Mouse (Mus musculus): ENCODE results near the gene Limk2. TPM values are rescaled to one million over a fixed set of nuclear protein-coding genes. Genes with fewer than 3 reads are reported as not detected.
A peak's percentile ranks its signal among the peaks of the same experiment; 100 is the strongest.

Gene Limk2
- 100 to 1,000 TPM in 1 of 2 experiments, 10 to 100 TPM in 1; 98.4 to 114 TPM for total RNA-seq (2021)
- long read RNA-seq, experiment 1, transcript Limk2-201 (16 exons, 3,514 nt) = minor isoform, 18 of 118 reads
- long read RNA-seq, experiment 1, transcript Limk2-203 (15 exons, 3,693 nt) = major isoform, 37 of 118 reads
- long read RNA-seq, experiment 1, partial matches to known transcripts = 21 of 118 reads
- long read RNA-seq, experiment 1, other reads (novel, unspliced or antisense) = 42 of 118 reads
- long read RNA-seq, experiment 2, transcript Limk2-203 (15 exons, 3,693 nt) = major isoform, 22 of 73 reads
- long read RNA-seq, experiment 2, transcript Limk2-201 (16 exons, 3,514 nt) = minor isoform, 13 of 73 reads
- long read RNA-seq, experiment 2, partial matches to known transcripts = 13 of 73 reads
- long read RNA-seq, experiment 2, other reads (novel, unspliced or antisense) = 25 of 73 reads

GRCm38 (mm10) chr11:3408997-3409732 lies at the start of gene Limk2:
Gene Limk2, minus strand, starts transcription at chr11:3409189.
- peak; percentile 89 to 90 for DNase-seq (ENCODE audit: low spot score in 2 of 2)

GRCm38 (mm10) chr11:3458428-3459104 lies 49.6 kb upstream of the Limk2 start:
- no peak for DNase-seq (ENCODE audit: low spot score in 2 of 2)

- DNase-seq (ENCODE audit: low spot score in 2 of 2) = peak; percentile 63 to 82
These were observed 47.4 kb upstream of the Limk2 start for GRCm38 (mm10) chr11:3456354-3456753.

GRCm38 (mm10) chr11:3454506-3454905 lies 45.5 kb upstream of the Limk2 start:
- no peak for DNase-seq (ENCODE audit: low spot score in 2 of 2)

GRCm38 (mm10) chr11:3453467-3453866 lies 44.5 kb upstream of the Limk2 start:
- no peak for DNase-seq (ENCODE audit: low spot score in 2 of 2)

GRCm38 (mm10) chr11:3452769-3453168 lies 43.8 kb upstream of the Limk2 start:
- DNase-seq (ENCODE audit: low spot score in 2 of 2) = no peak

GRCm38 (mm10) chr11:3452167-3452639 lies 43.2 kb upstream of the Limk2 start, which contains the start of gene Rnf185:
Gene Rnf185, minus strand, starts transcription at chr11:3452363.
- peak; percentile 91 to 94 for DNase-seq (ENCODE audit: low spot score in 2 of 2)

GRCm38 (mm10) chr11:3451701-3452163 lies 42.7 kb upstream of the Limk2 start:
- DNase-seq (ENCODE audit: low spot score in 2 of 2) = peak; percentile 47 to 49

- no peak for DNase-seq (ENCODE audit: low spot score in 2 of 2)
These were observed 35.9 kb upstream of the Limk2 start for GRCm38 (mm10) chr11:3444875-3445274.

GRCm38 (mm10) chr11:3443091-3443490 lies 34.1 kb upstream of the Limk2 start:
- DNase-seq (ENCODE audit: low spot score in 2 of 2) = no peak

- no peak for DNase-seq (ENCODE audit: low spot score in 2 of 2)
These were observed 33.7 kb upstream of the Limk2 start for GRCm38 (mm10) chr11:3442677-3443076.

GRCm38 (mm10) chr11:3441696-3442443 lies 32.9 kb upstream of the Limk2 start:
- no peak for DNase-seq (ENCODE audit: low spot score in 2 of 2)

- no peak for DNase-seq (ENCODE audit: low spot score in 2 of 2)
These were observed 28.6 kb upstream of the Limk2 start for GRCm38 (mm10) chr11:3437621-3438020.

GRCm38 (mm10) chr11:3433809-3434208 lies 24.8 kb upstream of the Limk2 start:
- DNase-seq (ENCODE audit: low spot score in 2 of 2) = no peak

GRCm38 (mm10) chr11:3431976-3432603 lies 23.1 kb upstream of the Limk2 start:
- DNase-seq (ENCODE audit: low spot score in 2 of 2) = no peak

- DNase-seq (ENCODE audit: low spot score in 2 of 2) = no peak
These were observed 22.5 kb upstream of the Limk2 start for GRCm38 (mm10) chr11:3431515-3431914.

GRCm38 (mm10) chr11:3428632-3429031 lies 19.6 kb upstream of the Limk2 start:
- no peak for DNase-seq (ENCODE audit: low spot score in 2 of 2)

GRCm38 (mm10) chr11:3427697-3428230 lies 18.8 kb upstream of the Limk2 start:
- DNase-seq (ENCODE audit: low spot score in 2 of 2) = no peak

- no peak for DNase-seq (ENCODE audit: low spot score in 2 of 2)
These were observed 13.3 kb upstream of the Limk2 start for GRCm38 (mm10) chr11:3422242-3422641.

- no peak for DNase-seq (ENCODE audit: low spot score in 2 of 2)
These were observed 9.8 kb upstream of the Limk2 start for GRCm38 (mm10) chr11:3418741-3419140.

All from left cerebral cortex, adult 18-20 months (tissue).